Mouse (Mus musculus) gastrocnemius, postnatal 4 days (tissue): ENCODE results near the gene Olfr493. TPM values are rescaled to one million over a fixed set of nuclear protein-coding genes. Genes with fewer than 3 reads are reported as not detected.

ENCODE experiments used
- DNase-seq, 2 experiments: peaks; one replicate each; pipeline ENCODE4 v3.0.0; 2021 to 2022; ENCODE audit warnings: low spot score in 2 of 2, mixed read lengths in 2 of 2
- long read RNA-seq, 2 experiments: library from polyadenylated mRNA; stranded (forward); transcript quantifications; one replicate each; pipeline ENCODE4 v2.0.0; 2021
- total RNA-seq, 2 experiments: library from RNA; stranded (reverse); gene quantifications; 2 replicates each; pipeline ENCODE4 v1.2.3; 2021

Olfr493 gene
- total RNA-seq: not detected
- long read RNA-seq, experiment 1: 0 reads
- long read RNA-seq, experiment 2: 0 reads

- no peak for DNase-seq
These were observed at the start of gene Olfr493 for GRCm38 (mm10) chr7:108346879-108347278. Olfr493 (minus strand) TSS chr7:108346979.

- no peak for DNase-seq
These were observed 46.1 kb upstream of the Olfr493 start, which contains the start of gene Olfr495 for GRCm38 (mm10) chr7:108392867-108393266. Olfr495 (plus strand) TSS chr7:108393167.

GRCm38 (mm10) chr7:108365035-108365434 is 18.3 kb upstream of the Olfr493 start, which contains the start of gene Olfr494:
Olfr494 (plus strand) TSS chr7:108365335.
- no peak for DNase-seq

- DNase-seq: no peak
These were observed 23.2 kb downstream of the Olfr493 start, which contains the start of gene Olfr492 for GRCm38 (mm10) chr7:108323574-108323973. Olfr492 (minus strand) TSS chr7:108323674.

GRCm38 (mm10) chr7:108313151-108313550 is 33.6 kb downstream of the Olfr493 start, which contains the start of gene Olfr491:
Olfr491 (plus strand) TSS chr7:108313451.
- no peak for DNase-seq

Other genes starting within 250 kb of the Olfr493 start
- gene Olfr482, start 249.4 kb downstream of the Olfr493 start, total RNA-seq: under 1 TPM; 0.62 to 0.74 TPM
- not detected for gene Olfr483, start 246.1 kb downstream of the Olfr493 start, total RNA-seq
- not detected for gene Olfr484, start 219.5 kb downstream of the Olfr493 start, total RNA-seq
- gene Olfr485, start 187.1 kb downstream of the Olfr493 start, total RNA-seq: not detected
- not detected for gene Olfr486, start 174.2 kb downstream of the Olfr493 start, total RNA-seq
- not detected for gene Olfr487, start 132.3 kb downstream of the Olfr493 start, total RNA-seq
- not detected for gene Olfr488, start 88.6 kb downstream of the Olfr493 start, total RNA-seq
- not detected for gene Olfr490, start 58.0 kb downstream of the Olfr493 start, total RNA-seq
- not detected for gene Olfr491, start 33.5 kb downstream of the Olfr493 start, total RNA-seq
- gene Olfr492, start 23.3 kb downstream of the Olfr493 start, total RNA-seq: not detected
- not detected for gene Olfr494, start 18.4 kb upstream of the Olfr493 start, total RNA-seq
- gene Olfr495, start 46.2 kb upstream of the Olfr493 start, total RNA-seq: not detected
- gene Olfr497, start 73.4 kb upstream of the Olfr493 start, total RNA-seq: not detected
- gene Olfr498, start 118.3 kb upstream of the Olfr493 start, total RNA-seq: not detected
- not detected for gene Olfr502, start 178.1 kb upstream of the Olfr493 start, total RNA-seq
- not detected for gene Olfr503, start 197.5 kb upstream of the Olfr493 start, total RNA-seq
- gene Olfr504, start 218.8 kb upstream of the Olfr493 start, total RNA-seq: not detected